Mouse (Mus musculus): ENCODE measurements at regions not wholly inside any gene's neighbourhood (a gene's known extent, or its start where the extent isn't known, plus 50 kb on each side); places are given as distances from the start of the nearest gene placed in this dataset.

- no peak overlapping the region for H3K27ac ChIP-seq (ENCODE audit: insufficient read depth, low read length)
- TF ChIP-seq CTCF (IDR thresholded peaks at IDR 0.05; ENCODE audit: extremely low read depth, insufficient read depth, low read length) (no peak), POLR2A (IDR thresholded peaks at IDR 0.05; ENCODE audit: extremely low read depth, insufficient read depth, low read length) (no peak)
- no peaks in the 10 kb centered on the region for H3K4me1 ChIP-seq (ENCODE audit: control insufficient read depth, insufficient read depth, low read length)
- no peak overlapping the region for H3K4me3 ChIP-seq (ENCODE audit: insufficient read depth, low read length)
Observed at GRCm38 (mm10) chr10:46333231-46333630, 755.6 kb downstream of the Hace1 start.

GRCm38 (mm10) chr10:46345315-46345714, 767.7 kb downstream of the Hace1 start:
- H3K4me3 ChIP-seq (ENCODE audit: insufficient read depth, low read length): no peak overlapping the region
- no peaks in the 10 kb centered on the region for H3K4me1 ChIP-seq (ENCODE audit: control insufficient read depth, insufficient read depth, low read length)
- H3K27ac ChIP-seq (ENCODE audit: insufficient read depth, low read length): no peak overlapping the region
- TF ChIP-seq POLR2A (IDR thresholded peaks at IDR 0.05; ENCODE audit: extremely low read depth, insufficient read depth, low read length) (no peak), CTCF (IDR thresholded peaks at IDR 0.05; ENCODE audit: extremely low read depth, insufficient read depth, low read length) (no peak)

- no peak overlapping the region for H3K4me3 ChIP-seq (ENCODE audit: insufficient read depth, low read length)
- H3K4me1 ChIP-seq (ENCODE audit: control insufficient read depth, insufficient read depth, low read length): no peaks in the 10 kb centered on the region
- TF ChIP-seq POLR2A (IDR thresholded peaks at IDR 0.05; ENCODE audit: extremely low read depth, insufficient read depth, low read length): no peak
- TF ChIP-seq CTCF (IDR thresholded peaks at IDR 0.05; ENCODE audit: extremely low read depth, insufficient read depth, low read length): no peak
- no peak overlapping the region for H3K27ac ChIP-seq (ENCODE audit: insufficient read depth, low read length)
Observed at GRCm38 (mm10) chr10:46349613-46350012, 772.0 kb downstream of the Hace1 start.

GRCm38 (mm10) chr10:46350196-46350595, 772.6 kb downstream of the Hace1 start:
- no peak overlapping the region for H3K27ac ChIP-seq (ENCODE audit: insufficient read depth, low read length)

GRCm38 (mm10) chr10:46356775-46357174, 779.1 kb downstream of the Hace1 start:
- no peak for TF ChIP-seq CTCF (IDR thresholded peaks at IDR 0.05; ENCODE audit: extremely low read depth, insufficient read depth, low read length)
- TF ChIP-seq POLR2A (IDR thresholded peaks at IDR 0.05; ENCODE audit: extremely low read depth, insufficient read depth, low read length): no peak
- Histone ChIP-seq H3K27ac (ENCODE audit: insufficient read depth, low read length) (no peak overlapping the region), H3K4me3 (ENCODE audit: insufficient read depth, low read length) (no peak overlapping the region), H3K4me1 (ENCODE audit: control insufficient read depth, insufficient read depth, low read length) (no peaks in the 10 kb centered on the region)

More at GRCm38 (mm10) chr10:46350196-46350595, 772.6 kb downstream of the Hace1 start:
- Histone ChIP-seq H3K4me1 (ENCODE audit: control insufficient read depth, insufficient read depth, low read length) (no peaks in the 10 kb centered on the region), H3K4me3 (ENCODE audit: insufficient read depth, low read length) (no peak overlapping the region)
- no peak for TF ChIP-seq CTCF (IDR thresholded peaks at IDR 0.05; ENCODE audit: extremely low read depth, insufficient read depth, low read length)
- no peak for TF ChIP-seq POLR2A (IDR thresholded peaks at IDR 0.05; ENCODE audit: extremely low read depth, insufficient read depth, low read length)

GRCm38 (mm10) chr10:46373715-46374475, 796.3 kb downstream of the Hace1 start:
- TF ChIP-seq POLR2A (IDR thresholded peaks at IDR 0.05; ENCODE audit: extremely low read depth, insufficient read depth, low read length) (no peak), CTCF (IDR thresholded peaks at IDR 0.05; ENCODE audit: extremely low read depth, insufficient read depth, low read length) (no peak)
- H3K4me1 ChIP-seq (ENCODE audit: control insufficient read depth, insufficient read depth, low read length): no peaks in the 10 kb centered on the region
- H3K4me3 ChIP-seq (ENCODE audit: insufficient read depth, low read length): no peak overlapping the region
- H3K27ac ChIP-seq (ENCODE audit: insufficient read depth, low read length): no peak overlapping the region

- no peak overlapping the region for H3K4me3 ChIP-seq (ENCODE audit: insufficient read depth, low read length)
- no peak overlapping the region for H3K27ac ChIP-seq (ENCODE audit: insufficient read depth, low read length)
- TF ChIP-seq POLR2A (IDR thresholded peaks at IDR 0.05; ENCODE audit: extremely low read depth, insufficient read depth, low read length): no peak
- TF ChIP-seq CTCF (IDR thresholded peaks at IDR 0.05; ENCODE audit: extremely low read depth, insufficient read depth, low read length): no peak
- no peaks in the 10 kb centered on the region for H3K4me1 ChIP-seq (ENCODE audit: control insufficient read depth, insufficient read depth, low read length)
Observed at GRCm38 (mm10) chr10:46374646-46375045, 797.0 kb downstream of the Hace1 start.

- Histone ChIP-seq H3K4me1 (ENCODE audit: control insufficient read depth, insufficient read depth, low read length) (no peaks in the 10 kb centered on the region), H3K27ac (ENCODE audit: insufficient read depth, low read length) (no peak overlapping the region), H3K4me3 (ENCODE audit: insufficient read depth, low read length) (no peak overlapping the region)
- TF ChIP-seq POLR2A (IDR thresholded peaks at IDR 0.05; ENCODE audit: extremely low read depth, insufficient read depth, low read length): no peak
- no peak for TF ChIP-seq CTCF (IDR thresholded peaks at IDR 0.05; ENCODE audit: extremely low read depth, insufficient read depth, low read length)
Observed at GRCm38 (mm10) chr10:46397089-46397488, 819.5 kb downstream of the Hace1 start.

GRCm38 (mm10) chr10:46403883-46404282, 826.3 kb downstream of the Hace1 start:
- Histone ChIP-seq H3K4me3 (ENCODE audit: insufficient read depth, low read length) (no peak overlapping the region), H3K4me1 (ENCODE audit: control insufficient read depth, insufficient read depth, low read length) (no peaks in the 10 kb centered on the region), H3K27ac (ENCODE audit: insufficient read depth, low read length) (no peak overlapping the region)
- TF ChIP-seq POLR2A (IDR thresholded peaks at IDR 0.05; ENCODE audit: extremely low read depth, insufficient read depth, low read length) (no peak), CTCF (IDR thresholded peaks at IDR 0.05; ENCODE audit: extremely low read depth, insufficient read depth, low read length) (no peak)
